Mouse (Mus musculus): ENCODE measurements around the gene Trp53tg5.

GRCm38 (mm10) chr2:164465161-164465560 lies 8.4 kb downstream of the Trp53tg5 start:
- TF ChIP-seq CTCF (conservative IDR thresholded peaks at IDR 0.05; ENCODE audit: low read length) = no peak
- no peak for TF ChIP-seq POU5F1 (IDR thresholded peaks at IDR 0.05; ENCODE audit: borderline replicate concordance, low read length)
- TF ChIP-seq NANOG (IDR thresholded peaks at IDR 0.05; ENCODE audit: borderline replicate concordance, low read length) = no peak

All from E14TG2a.4 (cell line).